Mouse (Mus musculus) skeletal muscle tissue, adult 2 months (tissue): Measurements from ENCODE around the gene Eri3.

Experiments used
- DNase-seq: peaks from one replicate; pipeline ENCODE4 v3.0.0-alpha.2; 2012; ENCODE audit warnings: low read depth, low spot score

Eri3 gene

GRCm38 (mm10) chr4:117577579-117577978, 27.4 kb downstream of the Eri3 start:
- DNase-seq, result no peak

GRCm38 (mm10) chr4:117581626-117582025, 31.5 kb downstream of the Eri3 start:
- DNase-seq, result no peak

- no peak for DNase-seq
Measured at GRCm38 (mm10) chr4:117585995-117586394, 35.8 kb downstream of the Eri3 start.

GRCm38 (mm10) chr4:117587447-117587846, 37.3 kb downstream of the Eri3 start:
- no peak for DNase-seq

GRCm38 (mm10) chr4:117589081-117589660, 39.0 kb downstream of the Eri3 start:
- no peak for DNase-seq

- peak; percentile 80 for DNase-seq
Measured at GRCm38 (mm10) chr4:117590781-117591180, 40.6 kb downstream of the Eri3 start.

- DNase-seq, result no peak
Measured at GRCm38 (mm10) chr4:117592206-117592605, 42.0 kb downstream of the Eri3 start.

GRCm38 (mm10) chr4:117595293-117595692, 45.1 kb downstream of the Eri3 start:
- no peak for DNase-seq

GRCm38 (mm10) chr4:117599986-117600565, 49.9 kb downstream of the Eri3 start:
- DNase-seq, result peak; percentile 58

- DNase-seq, result peak; percentile 67
Measured at GRCm38 (mm10) chr4:117601338-117601776, 51.2 kb downstream of the Eri3 start.

- no peak for DNase-seq
Measured at GRCm38 (mm10) chr4:117605099-117605953, 55.2 kb downstream of the Eri3 start.

GRCm38 (mm10) chr4:117605954-117606227, 55.7 kb downstream of the Eri3 start:
- no peak for DNase-seq

- peak; percentile 25 for DNase-seq
Measured at GRCm38 (mm10) chr4:117606831-117607610, 56.9 kb downstream of the Eri3 start.

GRCm38 (mm10) chr4:117608265-117608664, 58.1 kb downstream of the Eri3 start:
- peak; percentile 25 for DNase-seq

- no peak for DNase-seq
Measured at GRCm38 (mm10) chr4:117609371-117610039, 59.3 kb downstream of the Eri3 start.

GRCm38 (mm10) chr4:117611385-117611784, 61.2 kb downstream of the Eri3 start:
- DNase-seq, result no peak

GRCm38 (mm10) chr4:117611814-117612213, 61.6 kb downstream of the Eri3 start:
- no peak for DNase-seq

GRCm38 (mm10) chr4:117612713-117613112, 62.5 kb downstream of the Eri3 start:
- DNase-seq, result no peak

- no peak for DNase-seq
Measured at GRCm38 (mm10) chr4:117613153-117613773, 63.1 kb downstream of the Eri3 start.

GRCm38 (mm10) chr4:117616600-117616999, 66.4 kb downstream of the Eri3 start:
- no peak for DNase-seq

GRCm38 (mm10) chr4:117622270-117622669, 72.1 kb downstream of the Eri3 start:
- no peak for DNase-seq
